Mouse (Mus musculus): ENCODE measurements at regions not wholly inside any gene's neighbourhood (a gene's known extent, or its start where the extent isn't known, plus 50 kb on each side); places are given as distances from the start of the nearest gene placed in this dataset.

- 83% methylated on average over 1 of the region's 1 CpGs for WGBS
- no peak overlapping the region for H3K27ac ChIP-seq (replicated peaks)
- H3K36me3 ChIP-seq = no peaks in the 10 kb centered on the region
- H3K9ac ChIP-seq = no peak overlapping the region
- H3K4me1 ChIP-seq = no peaks in the 10 kb centered on the region
- H3K9me3 ChIP-seq = no peaks in the 10 kb centered on the region
- H3K27me3 ChIP-seq (replicated peaks) = no peaks in the 10 kb centered on the region
- H3K4me3 ChIP-seq = no peak overlapping the region
- H3K4me2 ChIP-seq = no peak overlapping the region
- no peak for ATAC-seq (ENCODE audit: extremely low read depth, insufficient number of reproducible peaks, low FRiP score, low TSS enrichment)
These were observed 52.5 kb downstream of the Adm start for GRCm38 (mm10) chr7:110679916-110680315.

- Histone ChIP-seq H3K9me3 (no peaks in the 10 kb centered on the region), H3K27me3 (replicated peaks) (no peaks in the 10 kb centered on the region), H3K9ac (no peak overlapping the region), H3K4me1 (no peaks in the 10 kb centered on the region), H3K27ac (replicated peaks) (no peak overlapping the region), H3K4me2 (no peak overlapping the region), H3K36me3 (no peaks in the 10 kb centered on the region), H3K4me3 (no peak overlapping the region)
- ATAC-seq (ENCODE audit: extremely low read depth, insufficient number of reproducible peaks, low FRiP score, low TSS enrichment) = no peak
- 72% methylated on average over 4 of the region's 4 CpGs for WGBS
These were observed 55.5 kb downstream of the Adm start for GRCm38 (mm10) chr7:110682911-110683310.

- no peak overlapping the region for H3K4me3 ChIP-seq
- peak; percentile 61; the same call in 1 of the 2 replicates for ATAC-seq (ENCODE audit: extremely low read depth, insufficient number of reproducible peaks, low FRiP score, low TSS enrichment)
These were observed 61.6 kb downstream of the Adm start for GRCm38 (mm10) chr7:110688884-110689681.

GRCm38 (mm10) chr7:110690241-110690640 lies 62.8 kb downstream of the Adm start:
- 89% methylated on average over 2 of the region's 2 CpGs for WGBS
- Histone ChIP-seq H3K4me3 (no peak overlapping the region), H3K27me3 (replicated peaks) (no peaks in the 10 kb centered on the region), H3K9ac (no peak overlapping the region), H3K4me1 (peaks cover 14% of the 10 kb centered on the region), H3K27ac (replicated peaks) (no peak overlapping the region), H3K9me3 (no peaks in the 10 kb centered on the region), H3K36me3 (no peaks in the 10 kb centered on the region), H3K4me2 (no peak overlapping the region)
- ATAC-seq (ENCODE audit: extremely low read depth, insufficient number of reproducible peaks, low FRiP score, low TSS enrichment) = no peak

More at GRCm38 (mm10) chr7:110688884-110689681, 61.6 kb downstream of the Adm start:
- Histone ChIP-seq H3K4me1 (peaks cover 14% of the 10 kb centered on the region), H3K9ac (no peak overlapping the region), H3K27ac (replicated peaks) (peak overlapping the region; percentile 85), H3K4me2 (peak overlapping the region; percentile 53), H3K27me3 (replicated peaks) (no peaks in the 10 kb centered on the region), H3K36me3 (no peaks in the 10 kb centered on the region), H3K9me3 (no peaks in the 10 kb centered on the region)
- 27% methylated on average over 14 of the region's 14 CpGs for WGBS

- WGBS = 79% methylated on average over 9 of the region's 9 CpGs
- H3K4me3 ChIP-seq = no peak overlapping the region
- H3K9me3 ChIP-seq = no peaks in the 10 kb centered on the region
- no peaks in the 10 kb centered on the region for H3K27me3 ChIP-seq (replicated peaks)
- no peaks in the 10 kb centered on the region for H3K36me3 ChIP-seq
- no peak overlapping the region for H3K9ac ChIP-seq
- peaks cover 14% of the 10 kb centered on the region for H3K4me1 ChIP-seq
- H3K27ac ChIP-seq (replicated peaks) = no peak overlapping the region
- no peak for ATAC-seq (ENCODE audit: extremely low read depth, insufficient number of reproducible peaks, low FRiP score, low TSS enrichment)
- no peak overlapping the region for H3K4me2 ChIP-seq
These were observed 63.4 kb downstream of the Adm start for GRCm38 (mm10) chr7:110690856-110691255.

- Histone ChIP-seq H3K4me1 (peaks cover 6% of the 10 kb centered on the region), H3K4me2 (no peak overlapping the region), H3K36me3 (no peaks in the 10 kb centered on the region), H3K4me3 (no peak overlapping the region), H3K9me3 (no peaks in the 10 kb centered on the region), H3K27me3 (replicated peaks) (no peaks in the 10 kb centered on the region), H3K9ac (no peak overlapping the region), H3K27ac (replicated peaks) (no peak overlapping the region)
- 75% methylated on average over 5 of the region's 5 CpGs for WGBS
- no peak for ATAC-seq (ENCODE audit: extremely low read depth, insufficient number of reproducible peaks, low FRiP score, low TSS enrichment)
These were observed 66.8 kb downstream of the Adm start for GRCm38 (mm10) chr7:110694262-110694661.

GRCm38 (mm10) chr7:110695729-110696128 lies 68.3 kb downstream of the Adm start:
- Histone ChIP-seq H3K4me1 (no peaks in the 10 kb centered on the region), H3K36me3 (no peaks in the 10 kb centered on the region), H3K27me3 (replicated peaks) (no peaks in the 10 kb centered on the region), H3K4me2 (no peak overlapping the region), H3K9me3 (no peaks in the 10 kb centered on the region), H3K9ac (no peak overlapping the region), H3K4me3 (no peak overlapping the region), H3K27ac (replicated peaks) (no peak overlapping the region)
- WGBS = 71% methylated on average over 8 of the region's 8 CpGs
- ATAC-seq (ENCODE audit: extremely low read depth, insufficient number of reproducible peaks, low FRiP score, low TSS enrichment) = no peak

- Histone ChIP-seq H3K9ac (no peak overlapping the region), H3K4me2 (no peak overlapping the region), H3K4me1 (no peaks in the 10 kb centered on the region), H3K36me3 (no peaks in the 10 kb centered on the region), H3K4me3 (no peak overlapping the region), H3K27ac (replicated peaks) (no peak overlapping the region), H3K27me3 (replicated peaks) (no peaks in the 10 kb centered on the region), H3K9me3 (no peaks in the 10 kb centered on the region)
- WGBS = 77% methylated on average over 17 of the region's 17 CpGs
- ATAC-seq (ENCODE audit: extremely low read depth, insufficient number of reproducible peaks, low FRiP score, low TSS enrichment) = no peak
These were observed 69.5 kb upstream of the Ampd3 start for GRCm38 (mm10) chr7:110698211-110699153.

- H3K36me3 ChIP-seq = no peaks in the 10 kb centered on the region
- H3K9me3 ChIP-seq = no peaks in the 10 kb centered on the region
- no peak overlapping the region for H3K27ac ChIP-seq (replicated peaks)
- no peak overlapping the region for H3K9ac ChIP-seq
- H3K4me2 ChIP-seq = no peak overlapping the region
- H3K4me1 ChIP-seq = no peaks in the 10 kb centered on the region
- WGBS = 76% methylated on average over 11 of the region's 11 CpGs
- H3K4me3 ChIP-seq = no peak overlapping the region
- no peak for ATAC-seq (ENCODE audit: extremely low read depth, insufficient number of reproducible peaks, low FRiP score, low TSS enrichment)
- peaks cover 4% of the 10 kb centered on the region for H3K27me3 ChIP-seq (replicated peaks)
These were observed 68.4 kb upstream of the Ampd3 start for GRCm38 (mm10) chr7:110699596-110699995.

- H3K4me1 ChIP-seq = peaks cover 14% of the 10 kb centered on the region
- peaks cover 6% of the 10 kb centered on the region for H3K27me3 ChIP-seq (replicated peaks)
- H3K27ac ChIP-seq (replicated peaks) = no peak overlapping the region
- WGBS = 47% methylated on average over 11 of the region's 11 CpGs
- no peak overlapping the region for H3K4me2 ChIP-seq
- H3K36me3 ChIP-seq = no peaks in the 10 kb centered on the region
- no peaks in the 10 kb centered on the region for H3K9me3 ChIP-seq
- no peak overlapping the region for H3K9ac ChIP-seq
- ATAC-seq (ENCODE audit: extremely low read depth, insufficient number of reproducible peaks, low FRiP score, low TSS enrichment) = no peak
- no peak overlapping the region for H3K4me3 ChIP-seq
These were observed 66.2 kb upstream of the Ampd3 start for GRCm38 (mm10) chr7:110701681-110702413.

GRCm38 (mm10) chr7:110702414-110702783 lies 65.6 kb upstream of the Ampd3 start:
- Histone ChIP-seq H3K4me3 (no peak overlapping the region), H3K36me3 (no peaks in the 10 kb centered on the region), H3K4me2 (no peak overlapping the region), H3K9ac (no peak overlapping the region), H3K27me3 (replicated peaks) (peaks cover 6% of the 10 kb centered on the region), H3K27ac (replicated peaks) (no peak overlapping the region), H3K4me1 (peaks cover 17% of the 10 kb centered on the region), H3K9me3 (no peaks in the 10 kb centered on the region)
- ATAC-seq (ENCODE audit: extremely low read depth, insufficient number of reproducible peaks, low FRiP score, low TSS enrichment) = no peak
- 62% methylated on average over 6 of the region's 6 CpGs for WGBS

All from heart, embryonic 13.5 days (tissue).